Mouse (Mus musculus): ENCODE measurements around the gene Kctd6.

Kctd6 gene

DNA sequence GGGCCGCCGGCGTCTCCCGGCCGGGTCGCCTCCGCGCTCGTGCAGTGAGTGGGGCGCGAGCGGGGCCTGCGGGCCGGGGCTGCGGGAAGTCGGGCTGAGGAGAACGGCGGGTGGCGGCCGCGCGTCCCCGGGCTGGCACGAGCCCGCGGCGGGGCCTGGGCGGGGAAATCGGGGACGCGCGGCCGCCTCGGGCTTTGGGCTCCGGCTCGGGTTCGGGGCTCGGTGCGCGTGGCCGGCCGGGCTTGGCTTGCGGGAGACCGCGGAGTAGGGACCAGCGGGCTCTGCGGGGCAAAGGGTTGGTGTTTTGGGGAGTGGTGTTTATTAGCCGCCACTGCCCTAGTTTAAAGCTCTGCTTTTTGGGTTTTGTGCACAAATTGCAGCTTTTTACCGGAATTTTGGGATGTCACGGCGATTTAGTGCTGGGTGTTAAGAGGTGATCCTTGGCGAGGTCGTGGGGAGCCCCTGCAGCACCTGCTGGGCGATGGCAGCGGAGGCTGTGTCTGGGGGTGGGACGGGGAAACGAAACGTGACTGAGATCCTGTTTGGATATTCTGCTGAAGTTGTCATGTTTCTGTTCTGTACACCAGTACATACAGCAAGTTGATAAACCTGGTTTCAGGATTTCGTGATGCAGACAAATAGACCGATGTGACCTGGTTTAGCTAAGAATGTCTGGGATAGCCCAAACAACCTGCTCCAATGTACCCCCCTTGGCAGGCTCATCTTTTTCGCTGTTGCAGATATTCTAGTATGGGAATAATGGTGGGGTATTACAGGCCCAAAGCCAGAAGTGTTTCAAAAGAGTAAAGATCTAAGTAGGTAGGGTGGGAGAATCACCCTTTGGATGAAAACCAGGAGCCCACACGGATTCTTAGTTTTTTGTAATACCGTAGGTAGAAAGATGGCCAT lies 613 bp downstream of the Kctd6 start:
- DNase-seq (ENCODE audit: low spot score in 2 of 2), result peak; percentile 82 to 87

DNA sequence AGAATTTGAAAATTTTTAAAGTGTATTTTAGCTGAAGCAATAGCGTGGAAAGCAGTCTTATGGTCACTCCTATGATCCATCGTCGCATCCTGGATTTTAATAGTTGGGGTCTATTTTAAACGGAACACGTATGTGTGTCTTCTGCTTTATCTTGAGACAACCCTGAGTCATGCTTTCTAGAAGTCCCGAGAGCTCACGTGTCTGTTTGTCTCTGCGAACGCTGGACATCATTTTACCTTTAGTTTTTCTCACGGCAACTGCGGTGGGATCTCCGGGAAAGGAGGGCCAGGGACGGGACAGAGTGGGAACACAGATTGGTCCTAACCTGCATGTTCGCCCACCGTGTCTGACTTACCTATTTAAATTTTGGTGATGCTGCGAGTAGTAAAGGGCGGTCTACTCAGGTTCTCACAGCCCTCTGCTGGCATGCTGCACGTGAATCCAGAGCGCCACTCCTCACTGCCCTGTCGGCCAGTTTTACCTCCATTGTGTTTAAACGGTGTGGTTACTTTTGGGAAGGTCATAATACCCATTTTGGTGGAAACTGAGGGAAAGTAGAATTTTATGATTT lies 1.4 kb downstream of the Kctd6 start:
- DNase-seq (ENCODE audit: low spot score in 2 of 2), result peak in 1 of 2 experiments; percentile 27

- DNase-seq (ENCODE audit: low spot score in 2 of 2), result no peak
Observed at GRCm38 (mm10) chr14:8216100-8216499, 2.2 kb downstream of the Kctd6 start.

GRCm38 (mm10) chr14:8218238-8218637 lies 4.3 kb downstream of the Kctd6 start:
- peak in 1 of 2 experiments; percentile 31 for DNase-seq (ENCODE audit: low spot score in 2 of 2)

- peak in 1 of 2 experiments; percentile 46 for DNase-seq (ENCODE audit: low spot score in 2 of 2)
Observed at GRCm38 (mm10) chr14:8218730-8219380, 4.9 kb downstream of the Kctd6 start.

- DNase-seq (ENCODE audit: low spot score in 2 of 2), result no peak
Observed at GRCm38 (mm10) chr14:8219876-8220275, 5.9 kb downstream of the Kctd6 start.

- no peak for DNase-seq (ENCODE audit: low spot score in 2 of 2)
Observed at GRCm38 (mm10) chr14:8220306-8220705, 6.4 kb downstream of the Kctd6 start.

DNA sequence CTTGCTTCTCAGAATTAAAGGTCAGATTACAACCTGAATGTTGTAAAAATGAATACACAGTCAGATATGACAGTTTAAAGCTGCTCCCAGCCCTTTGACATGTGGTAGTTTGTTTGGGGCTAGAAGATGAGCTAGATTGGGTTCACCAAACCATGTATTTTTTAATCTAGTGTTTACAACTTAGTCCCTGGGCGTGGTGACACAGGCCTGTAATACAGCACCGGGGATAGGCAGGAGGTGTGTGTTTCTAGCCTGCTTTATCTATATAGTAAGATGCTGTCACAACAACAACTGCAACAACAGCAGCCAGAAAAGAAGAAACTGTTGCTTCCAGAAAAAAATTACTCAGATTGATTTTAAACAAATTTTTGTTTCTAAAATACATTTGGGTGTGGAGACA lies 7.0 kb downstream of the Kctd6 start:
- no peak for DNase-seq (ENCODE audit: low spot score in 2 of 2)

DNA sequence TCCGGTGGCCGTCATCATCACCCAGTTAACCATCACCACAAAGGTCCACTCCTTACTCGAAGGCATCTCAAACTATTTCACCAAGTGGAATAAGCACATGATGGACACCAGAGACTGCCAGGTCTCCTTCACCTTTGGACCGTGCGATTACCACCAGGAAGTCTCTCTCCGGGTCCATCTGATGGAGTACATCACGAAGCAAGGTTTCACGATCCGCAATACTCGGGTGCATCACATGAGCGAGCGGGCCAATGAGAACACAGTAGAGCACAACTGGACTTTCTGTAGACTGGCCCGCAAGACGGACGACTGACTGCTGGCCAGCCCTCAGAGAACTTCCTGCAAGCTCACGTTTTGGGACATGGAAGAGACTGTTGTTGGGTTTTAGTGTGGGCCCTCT lies 8.6 kb downstream of the Kctd6 start:
- no peak for DNase-seq (ENCODE audit: low spot score in 2 of 2)

DNA sequence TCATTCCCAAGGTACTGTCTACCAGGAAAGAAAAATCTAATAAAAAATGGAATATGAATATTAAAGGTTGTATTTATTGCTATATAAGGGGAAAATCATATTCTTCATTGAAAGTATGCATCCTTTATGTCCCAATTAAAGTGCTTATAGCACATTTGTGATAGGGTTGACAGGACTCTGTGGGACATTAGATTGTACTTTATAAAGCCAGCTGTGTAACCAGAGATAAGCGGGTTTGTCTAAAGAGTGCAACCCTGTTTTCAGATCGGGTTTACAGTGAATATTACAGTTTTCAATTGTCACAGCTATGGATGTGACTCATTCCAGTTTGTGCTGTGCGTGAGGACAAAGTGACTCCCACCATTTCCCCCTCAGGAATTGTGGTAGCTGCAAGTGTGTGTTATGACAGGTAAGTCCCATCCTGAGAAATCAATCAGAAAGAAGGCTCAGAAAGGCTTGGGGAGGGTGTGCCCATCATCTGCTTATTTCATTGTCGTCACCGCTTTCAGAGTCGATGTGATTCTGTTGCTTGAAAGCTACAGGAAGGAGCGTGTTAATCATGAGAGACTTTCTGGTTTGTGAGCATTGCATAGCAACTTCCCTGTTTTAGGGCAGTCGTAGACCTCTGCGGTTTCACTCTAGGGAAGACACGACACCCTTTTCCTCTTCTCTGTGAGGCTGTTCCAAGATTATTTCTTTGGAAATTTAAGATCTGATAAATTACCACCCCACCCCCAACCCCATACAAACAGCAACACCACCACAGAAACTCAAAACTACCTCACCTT lies 9.8 kb downstream of the Kctd6 start:
- no peak for DNase-seq (ENCODE audit: low spot score in 2 of 2)

- DNase-seq (ENCODE audit: low spot score in 2 of 2), result no peak
Observed at GRCm38 (mm10) chr14:8224805-8225204, 10.9 kb downstream of the Kctd6 start.

GRCm38 (mm10) chr14:8229367-8230019 lies 15.6 kb downstream of the Kctd6 start:
- no peak for DNase-seq (ENCODE audit: low spot score in 2 of 2)

DNA sequence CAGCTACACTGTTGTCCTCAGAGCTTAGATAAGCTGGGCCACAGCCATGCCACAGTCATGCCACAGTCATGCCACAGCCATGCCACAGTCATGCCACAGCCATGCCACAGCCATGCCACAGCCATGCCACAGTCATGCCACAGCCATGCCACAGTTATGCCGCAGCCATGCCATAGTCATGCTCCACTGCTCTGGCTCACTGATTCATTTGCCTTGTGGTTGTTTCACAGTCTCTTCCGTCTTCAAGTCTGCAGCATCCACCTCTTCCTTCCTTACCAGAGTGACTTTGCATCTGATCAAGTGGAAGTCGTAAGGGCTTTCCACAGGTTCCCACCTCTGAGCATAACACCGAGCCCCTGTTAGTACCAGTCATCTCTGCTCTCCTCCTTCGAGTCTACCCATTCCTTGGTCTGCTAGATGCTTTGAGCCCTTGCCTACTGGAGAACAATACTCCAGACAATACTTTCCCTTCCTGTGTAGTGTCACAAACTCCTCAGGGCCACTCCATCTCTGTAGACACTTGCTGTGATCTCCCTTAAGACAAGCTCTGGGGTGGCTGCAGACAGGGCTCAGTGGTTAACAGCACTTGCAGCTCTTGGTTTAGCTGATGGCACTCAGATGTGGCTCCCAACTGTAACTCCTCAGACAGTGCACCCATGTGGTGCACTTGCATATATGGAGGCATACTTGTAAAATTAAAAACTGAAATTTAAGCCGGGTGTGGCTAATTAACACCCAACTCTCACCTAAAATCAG lies 18.4 kb downstream of the Kctd6 start:
- DNase-seq (ENCODE audit: low spot score in 2 of 2), result no peak

- DNase-seq (ENCODE audit: low spot score in 2 of 2), result no peak
Observed at GRCm38 (mm10) chr14:8233252-8233651, 19.3 kb downstream of the Kctd6 start.

- DNase-seq (ENCODE audit: low spot score in 2 of 2), result no peak
Observed at GRCm38 (mm10) chr14:8241816-8242215, 27.9 kb downstream of the Kctd6 start.

DNA sequence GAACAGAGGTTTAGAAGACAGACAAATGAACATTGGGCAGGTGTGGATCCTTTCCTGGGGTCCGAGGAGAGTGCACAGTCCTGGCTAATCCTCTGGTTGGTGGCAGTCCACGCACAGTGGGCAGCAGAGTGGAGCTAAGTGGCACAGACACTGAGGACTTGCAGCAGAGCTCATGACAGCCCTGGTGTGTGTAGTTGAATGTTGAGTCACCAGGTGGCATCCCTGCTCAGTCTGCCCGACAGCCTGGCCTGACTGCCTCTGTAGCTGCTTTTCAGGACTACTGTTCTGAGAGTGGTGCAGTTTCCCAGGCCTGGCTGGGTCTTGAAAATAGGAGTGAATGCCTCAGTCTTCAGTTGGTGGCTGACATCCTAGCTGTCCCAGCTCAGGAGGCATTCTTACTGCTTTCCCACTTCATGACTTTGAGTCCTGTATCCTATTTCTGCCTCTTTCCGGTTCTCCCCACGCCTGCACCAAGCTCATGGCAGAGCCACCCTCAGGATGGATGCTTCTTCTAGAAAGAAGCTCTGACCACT lies 28.5 kb downstream of the Kctd6 start:
- DNase-seq (ENCODE audit: low spot score in 2 of 2), result peak; percentile 70 to 71

- no peak for DNase-seq (ENCODE audit: low spot score in 2 of 2)
Observed at GRCm38 (mm10) chr14:8243136-8243888, 29.4 kb downstream of the Kctd6 start.

- no peak for DNase-seq (ENCODE audit: low spot score in 2 of 2)
Observed at GRCm38 (mm10) chr14:8244211-8244611, 30.3 kb downstream of the Kctd6 start.

- no peak for DNase-seq (ENCODE audit: low spot score in 2 of 2)
Observed at GRCm38 (mm10) chr14:8246878-8247277, 32.9 kb downstream of the Kctd6 start.

GRCm38 (mm10) chr14:8249206-8249605 lies 35.3 kb downstream of the Kctd6 start:
- DNase-seq (ENCODE audit: low spot score in 2 of 2), result no peak
